Mouse (Mus musculus): Measurements from ENCODE around the gene Pip4k2a. TPM values are rescaled to one million over a fixed set of nuclear protein-coding genes. Genes with fewer than 3 reads are reported as not detected.

The Pip4k2a gene
- polyA plus RNA-seq, 1 experiment = 8.7 TPM

DNA sequence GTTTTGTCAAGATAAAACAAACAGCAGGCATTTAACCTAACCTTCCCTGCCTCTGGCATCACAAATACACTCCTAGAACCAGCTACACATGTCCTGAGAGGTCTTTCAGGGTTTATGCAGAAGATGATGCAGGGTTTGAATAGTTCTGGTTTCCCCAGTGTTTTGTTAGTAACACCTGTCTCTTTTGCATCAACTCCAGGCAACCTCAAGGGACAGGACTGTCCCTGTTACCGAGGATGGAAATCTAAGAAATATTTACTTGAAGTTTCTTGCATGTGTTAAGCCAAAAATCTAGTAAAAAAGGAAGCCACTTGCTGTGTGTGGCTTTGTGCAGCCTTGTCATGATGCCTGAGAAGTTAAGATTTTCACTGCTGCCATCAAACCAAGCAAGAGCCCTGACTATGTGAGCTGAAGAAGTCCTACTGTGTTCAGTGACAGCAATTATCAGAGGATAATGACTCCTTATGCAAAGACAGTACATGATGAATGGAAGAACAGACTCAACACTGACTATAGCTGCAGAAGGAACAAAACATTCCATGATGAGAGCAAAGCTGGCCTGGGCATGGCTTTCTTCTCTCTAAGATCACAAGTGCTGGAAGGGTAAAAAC lies 76.3 kb downstream of the Pip4k2a start:
- Histone ChIP-seq H3K79me2 (ENCODE audit: control insufficient read depth, insufficient read depth) (no peaks in the 10 kb centered on the region), H3K79me3 (ENCODE audit: low read depth) (peaks cover 2% of the 10 kb centered on the region), H3K4me3 (ENCODE audit: insufficient read depth, poor library complexity, severe bottlenecking) (no peak overlapping the region), H3K27me3 (ENCODE audit: control insufficient read depth, insufficient read depth, insufficient read length) (no peaks in the 10 kb centered on the region), H3K36me3 (ENCODE audit: control insufficient read depth, insufficient read depth) (no peaks in the 10 kb centered on the region), H3ac (ENCODE audit: control insufficient read depth, insufficient read length, low read depth) (no peak overlapping the region)
- TF ChIP-seq MYOD1 (IDR thresholded peaks at IDR 0.05; ENCODE audit: control insufficient read depth, insufficient read length, low read depth) = no peak
- TF ChIP-seq FOSL1 (IDR thresholded peaks at IDR 0.05; ENCODE audit: insufficient read depth, low read length, poor library complexity, severe bottlenecking) = no peak
- TF ChIP-seq CTCF (IDR thresholded peaks at IDR 0.05; ENCODE audit: control insufficient read depth, insufficient read depth, insufficient read length) = no peak
- TF ChIP-seq CEBPB (IDR thresholded peaks at IDR 0.05; ENCODE audit: low read depth) = no peak
- no peak for TF ChIP-seq MYOG (IDR thresholded peaks at IDR 0.05; ENCODE audit: control insufficient read depth, extremely low read depth, insufficient read length)
- TF ChIP-seq USF1 (IDR thresholded peaks at IDR 0.05; ENCODE audit: low read depth) = no peak
- no peak for TF ChIP-seq MAX (IDR thresholded peaks at IDR 0.05)

DNA sequence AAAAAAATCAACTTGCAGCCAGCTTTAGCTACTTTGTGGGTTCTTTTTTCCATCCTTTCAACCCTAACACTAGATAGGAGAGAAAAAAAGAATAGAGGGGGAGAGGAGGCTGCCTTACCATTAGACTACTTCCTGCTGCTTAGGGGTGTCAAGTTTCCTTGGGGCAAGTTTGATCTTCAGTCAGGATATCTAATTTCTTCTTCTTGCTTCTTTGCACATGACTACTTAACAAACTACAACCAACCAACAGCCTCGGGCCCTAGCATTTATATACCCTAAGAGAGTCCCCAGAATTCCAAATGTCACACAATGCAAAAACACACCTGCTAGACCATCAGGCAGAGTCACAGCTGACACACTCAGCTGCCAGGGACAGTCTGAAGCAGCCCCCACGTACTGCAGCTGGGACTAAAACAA lies 77.5 kb downstream of the Pip4k2a start:
- Histone ChIP-seq H3K79me3 (ENCODE audit: low read depth) (peaks cover 4% of the 10 kb centered on the region), H3K79me2 (ENCODE audit: control insufficient read depth, insufficient read depth) (no peaks in the 10 kb centered on the region), H3ac (ENCODE audit: control insufficient read depth, insufficient read length, low read depth) (no peak overlapping the region), H3K4me3 (ENCODE audit: insufficient read depth, poor library complexity, severe bottlenecking) (no peak overlapping the region), H3K27me3 (ENCODE audit: control insufficient read depth, insufficient read depth, insufficient read length) (no peaks in the 10 kb centered on the region), H3K36me3 (ENCODE audit: control insufficient read depth, insufficient read depth) (no peaks in the 10 kb centered on the region)
- TF ChIP-seq MYOD1 (IDR thresholded peaks at IDR 0.05; ENCODE audit: control insufficient read depth, insufficient read length, low read depth) (peak; percentile 15), MAX (IDR thresholded peaks at IDR 0.05) (no peak), FOSL1 (IDR thresholded peaks at IDR 0.05; ENCODE audit: insufficient read depth, low read length, poor library complexity, severe bottlenecking) (no peak), MYOG (IDR thresholded peaks at IDR 0.05; ENCODE audit: control insufficient read depth, extremely low read depth, insufficient read length) (no peak)

DNA sequence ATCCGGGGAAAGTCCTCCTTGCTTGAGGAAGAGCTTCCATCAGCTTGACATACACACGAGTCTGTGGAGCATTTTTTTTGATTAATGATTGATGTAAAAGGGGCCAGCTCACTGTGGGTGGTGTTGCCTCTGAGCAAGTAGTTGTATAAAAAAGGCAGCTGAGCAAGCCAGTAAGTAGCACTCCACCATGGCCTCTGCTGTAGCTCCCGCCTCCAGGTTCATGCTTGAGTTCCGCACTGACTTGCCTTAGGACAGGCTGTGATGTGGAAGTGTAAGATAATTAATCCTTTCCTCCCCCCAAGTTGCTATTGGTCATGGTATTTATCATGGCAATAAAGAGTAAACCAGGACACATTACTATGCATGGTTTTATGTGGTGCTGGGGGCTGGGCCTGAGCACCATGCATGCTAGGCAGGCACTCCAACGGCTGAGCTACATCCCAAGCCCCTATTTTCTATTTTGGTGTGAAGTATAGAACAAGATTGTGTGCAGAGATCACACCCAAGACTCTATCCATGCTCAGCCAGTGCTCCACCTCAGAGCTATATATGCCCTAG lies 78.0 kb downstream of the Pip4k2a start:
- no peak for TF ChIP-seq USF1 (IDR thresholded peaks at IDR 0.05; ENCODE audit: low read depth)
- H3ac ChIP-seq (ENCODE audit: control insufficient read depth, insufficient read length, low read depth) = no peak overlapping the region
- H3K36me3 ChIP-seq (ENCODE audit: control insufficient read depth, insufficient read depth) = no peaks in the 10 kb centered on the region
- no peaks in the 10 kb centered on the region for H3K27me3 ChIP-seq (ENCODE audit: control insufficient read depth, insufficient read depth, insufficient read length)
- peaks cover 4% of the 10 kb centered on the region for H3K79me3 ChIP-seq (ENCODE audit: low read depth)
- no peaks in the 10 kb centered on the region for H3K79me2 ChIP-seq (ENCODE audit: control insufficient read depth, insufficient read depth)
- H3K4me3 ChIP-seq (ENCODE audit: insufficient read depth, poor library complexity, severe bottlenecking) = no peak overlapping the region

DNA sequence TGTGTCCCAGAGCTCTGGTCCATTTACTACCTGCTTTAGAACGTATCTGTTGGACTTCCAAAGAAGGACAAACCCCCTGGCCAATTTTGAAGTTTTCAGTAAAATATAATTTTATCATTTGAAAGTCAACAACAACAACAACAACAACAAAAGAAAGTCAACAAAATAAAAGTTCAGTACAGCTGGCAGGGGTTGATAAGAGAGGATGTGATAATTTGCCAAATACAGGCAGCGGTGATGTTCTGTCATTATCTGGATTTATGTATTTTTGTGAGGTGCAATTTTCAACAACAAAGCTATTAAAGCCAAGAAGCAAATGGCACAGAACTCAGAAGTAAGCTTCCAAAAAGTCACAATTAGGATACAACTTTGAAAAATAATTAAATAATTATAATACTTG lies 80.1 kb downstream of the Pip4k2a start:
- Histone ChIP-seq H3ac (ENCODE audit: control insufficient read depth, insufficient read length, low read depth) (no peak overlapping the region), H3K79me2 (ENCODE audit: control insufficient read depth, insufficient read depth) (no peaks in the 10 kb centered on the region), H3K27me3 (ENCODE audit: control insufficient read depth, insufficient read depth, insufficient read length) (no peaks in the 10 kb centered on the region), H3K79me3 (ENCODE audit: low read depth) (peaks cover 5% of the 10 kb centered on the region), H3K36me3 (ENCODE audit: control insufficient read depth, insufficient read depth) (no peaks in the 10 kb centered on the region), H3K4me3 (ENCODE audit: insufficient read depth, poor library complexity, severe bottlenecking) (no peak overlapping the region)
- TF ChIP-seq MAX (IDR thresholded peaks at IDR 0.05) (no peak), FOSL1 (IDR thresholded peaks at IDR 0.05; ENCODE audit: insufficient read depth, low read length, poor library complexity, severe bottlenecking) (no peak), MYOD1 (IDR thresholded peaks at IDR 0.05; ENCODE audit: control insufficient read depth, insufficient read length, low read depth) (no peak), CTCF (IDR thresholded peaks at IDR 0.05; ENCODE audit: control insufficient read depth, insufficient read depth, insufficient read length) (no peak), CEBPB (IDR thresholded peaks at IDR 0.05; ENCODE audit: low read depth) (no peak), USF1 (IDR thresholded peaks at IDR 0.05; ENCODE audit: low read depth) (no peak), MYOG (IDR thresholded peaks at IDR 0.05; ENCODE audit: control insufficient read depth, extremely low read depth, insufficient read length) (no peak)

DNA sequence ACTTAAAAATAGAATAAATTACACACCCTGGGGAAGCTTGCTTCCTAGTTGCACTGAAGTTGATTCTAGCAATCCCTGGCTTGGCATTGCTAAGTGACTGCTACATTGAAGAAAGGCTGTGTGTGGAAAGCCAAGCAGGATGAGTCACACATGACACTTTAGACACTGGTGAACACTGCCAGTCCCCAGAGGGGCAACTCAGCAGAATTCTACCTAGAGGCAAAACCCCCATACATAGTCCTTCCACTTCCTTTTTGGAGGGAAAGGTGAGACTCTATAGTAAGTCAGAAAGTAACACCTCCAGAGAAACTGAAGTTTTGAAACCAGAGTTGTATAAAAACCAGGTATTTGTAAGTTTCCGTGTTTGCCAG lies 80.6 kb downstream of the Pip4k2a start:
- H3ac ChIP-seq (ENCODE audit: control insufficient read depth, insufficient read length, low read depth) = no peak overlapping the region
- H3K79me2 ChIP-seq (ENCODE audit: control insufficient read depth, insufficient read depth) = no peaks in the 10 kb centered on the region
- H3K36me3 ChIP-seq (ENCODE audit: control insufficient read depth, insufficient read depth) = no peaks in the 10 kb centered on the region
- no peaks in the 10 kb centered on the region for H3K27me3 ChIP-seq (ENCODE audit: control insufficient read depth, insufficient read depth, insufficient read length)
- TF ChIP-seq FOSL1 (IDR thresholded peaks at IDR 0.05; ENCODE audit: insufficient read depth, low read length, poor library complexity, severe bottlenecking) (no peak), CTCF (IDR thresholded peaks at IDR 0.05; ENCODE audit: control insufficient read depth, insufficient read depth, insufficient read length) (no peak), MAX (IDR thresholded peaks at IDR 0.05) (no peak), MYOD1 (IDR thresholded peaks at IDR 0.05; ENCODE audit: control insufficient read depth, insufficient read length, low read depth) (no peak), MYOG (IDR thresholded peaks at IDR 0.05; ENCODE audit: control insufficient read depth, extremely low read depth, insufficient read length) (no peak), CEBPB (IDR thresholded peaks at IDR 0.05; ENCODE audit: low read depth) (no peak), USF1 (IDR thresholded peaks at IDR 0.05; ENCODE audit: low read depth) (no peak)
- H3K4me3 ChIP-seq (ENCODE audit: insufficient read depth, poor library complexity, severe bottlenecking) = no peak overlapping the region
- peaks cover 5% of the 10 kb centered on the region for H3K79me3 ChIP-seq (ENCODE audit: low read depth)

All from C2C12 (cell line).